Mouse (Mus musculus) kidney, adult 2 months (tissue): ENCODE measurements around the gene Mpc1.

ENCODE experiments used
- CTCF ChIP-seq: fragments of 200-500 bp; conservative IDR thresholded peaks from 2 replicates; pipeline ENCODE4 v1.5.1; 2011; ENCODE audit warnings: low read depth, mild to moderate bottlenecking, control low read depth, low read length, moderate library complexity, mixed read lengths; ENCODE audit not compliant: insufficient read depth, insufficient read length
- POLR2A ChIP-seq: fragments of 200-500 bp; IDR thresholded peaks from one replicate; pipeline ENCODE4 v1.6.1; 2011; ENCODE audit warnings: low read depth, low read length, control low read depth

DNA sequence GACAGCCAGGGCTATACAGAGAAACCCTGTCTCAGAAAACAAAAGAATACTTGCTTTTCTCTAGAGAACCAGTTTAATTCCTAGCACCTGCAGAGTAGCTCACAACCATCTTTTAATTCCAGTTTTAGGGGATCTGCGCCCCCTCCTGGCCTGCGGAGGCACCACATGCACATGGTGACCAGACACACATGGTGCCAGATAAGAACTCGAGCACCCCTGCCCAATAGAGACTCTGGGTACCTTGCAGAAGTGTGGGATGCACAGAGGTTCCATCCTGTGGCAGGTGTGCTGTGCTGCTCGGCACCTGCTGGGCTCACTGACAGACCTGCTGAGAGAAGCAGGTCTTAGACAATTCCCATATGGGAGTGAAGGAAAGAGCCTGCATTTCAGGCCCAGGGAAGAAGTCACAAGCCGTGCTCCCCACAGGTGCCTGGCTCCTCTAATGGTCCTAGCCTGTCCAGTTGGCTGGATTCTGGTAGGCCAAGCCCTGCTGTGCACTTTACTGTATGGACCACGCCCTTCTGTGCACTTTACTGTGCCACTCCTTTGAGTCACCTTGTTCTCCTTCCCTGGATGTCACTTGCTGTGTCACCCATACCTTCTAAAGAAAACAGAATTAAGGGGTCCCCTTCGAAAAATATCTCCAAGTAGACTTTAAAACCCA lies 45.9 kb downstream of the Mpc1 start:
- TF ChIP-seq CTCF (peak; percentile 43), POLR2A (no peak)
